Mouse (Mus musculus): ENCODE data around the gene Cnbd2. TPM values are rescaled to one million over a fixed set of nuclear protein-coding genes. Genes with fewer than 3 reads are reported as not detected.

The Cnbd2 gene
- total and polyA plus RNA-seq, 3 experiments, result 1.0 to 3.6 (median 3.0) TPM

DNA sequence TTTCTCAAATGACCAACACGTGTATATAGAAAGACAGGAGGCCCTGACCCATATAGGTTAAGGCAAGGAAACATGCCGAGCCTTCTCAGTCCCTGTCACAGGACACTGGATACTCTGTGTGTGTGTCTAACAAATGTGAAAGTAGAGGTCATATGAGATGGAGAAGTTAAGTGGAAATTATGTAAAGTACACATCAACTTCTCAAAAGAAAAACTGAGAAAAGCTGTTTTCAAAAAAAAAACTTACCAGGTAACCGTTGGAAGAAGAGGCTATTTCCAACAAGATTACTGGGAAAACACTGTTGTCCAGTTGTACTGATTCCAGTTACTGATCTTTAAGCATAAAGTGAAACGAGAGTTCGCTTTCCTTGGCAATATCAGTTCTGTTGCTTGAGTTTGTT is 1.2 kb upstream of the Cnbd2 start (continued):
- TF ChIP-seq RAD21 (IDR thresholded peaks at IDR 0.05; ENCODE audit: low read depth, low read length) (no peak), MAZ (IDR thresholded peaks at IDR 0.05; ENCODE audit: low read depth, low read length) (no peak), MAX (IDR thresholded peaks at IDR 0.05; ENCODE audit: low read length) (peak; percentile 32; the same call in 1 of the 2 replicates), MEF2A (IDR thresholded peaks at IDR 0.05; ENCODE audit: borderline replicate concordance, low read depth, low read length) (no peak), KAT2A (IDR thresholded peaks at IDR 0.05; ENCODE audit: insufficient replicate concordance, low read length) (no peak), ZC3H11A (IDR thresholded peaks at IDR 0.05; ENCODE audit: low read depth, low read length) (no peak), SIN3A (IDR thresholded peaks at IDR 0.05; ENCODE audit: low read length) (0 out of 2 replicates have a peak, but pooled peaks have one; percentile 21), GABPA (IDR thresholded peaks at IDR 0.05; ENCODE audit: insufficient replicate concordance, low read depth, low read length) (no peak), USF1 (IDR thresholded peaks at IDR 0.05; ENCODE audit: low read depth, low read length) (no peak), POLR2A (IDR thresholded peaks at IDR 0.05; ENCODE audit: low read depth, low read length) (no peak; the same call in 1 of the 2 replicates), TBP (conservative IDR thresholded peaks at IDR 0.05; ENCODE audit: low read depth, low read length) (no peak), NELFE (IDR thresholded peaks at IDR 0.05; ENCODE audit: low read depth, low read length) (no peak), EP300 (IDR thresholded peaks at IDR 0.05; ENCODE audit: low read length) (peak; percentile 26; the same call in 1 of the 2 replicates)

- peak overlapping the region; percentile 96 for H3K27ac ChIP-seq (ENCODE audit: insufficient read depth, low read depth)
- no peaks in the 10 kb centered on the region for H3K27me3 ChIP-seq (replicated peaks)
- in situ Hi-C loops (cut with MboI; ENCODE audit: low pct_ligation_motif_present, low pct_unique_long_range_greater_than_20kb, low sequenced_read_pairs), result no loop called here
- dilution Hi-C loops (cut with MboI; ENCODE audit: extremely low pct_ligation_motif_present, extremely low pct_unique_long_range_greater_than_20kb, low sequenced_read_pairs), result no loop called here
- H3K36me3 ChIP-seq (replicated peaks in 1 of 2; ENCODE audit: control insufficient read depth in 1 of 2, insufficient read depth in 1 of 2, low read length in 1 of 2), result peaks cover 6 to 38% of the 10 kb centered on the region in 2 experiments
- DNase-seq (ENCODE audit: extremely low read depth), result peak; percentile 48
- peak overlapping the region; percentile 74 to 86 (median 76) for H3K4me3 ChIP-seq (replicated peaks in 1 of 3; ENCODE audit: low read depth in 2 of 3, low read length in 2 of 3, poor library complexity in 1 of 3)
- H3K9me3 ChIP-seq (replicated peaks; ENCODE audit: low read length), result peaks cover 6% of the 10 kb centered on the region
- H3K79me2 ChIP-seq (replicated peaks; ENCODE audit: control insufficient read depth, extremely low read depth, insufficient read depth, poor library complexity, severe bottlenecking), result peaks cover 3% of the 10 kb centered on the region
- H3K4me1 ChIP-seq (ENCODE audit: control insufficient read depth in 1 of 2, insufficient read depth in 2 of 2), result peaks cover 5 to 32% of the 10 kb centered on the region in 2 experiments; a peak in 3 of 4 replicates
- H3K9ac ChIP-seq (ENCODE audit: insufficient read depth, low read depth), result peak overlapping the region; percentile 78
- TF ChIP-seq MYC (IDR thresholded peaks at IDR 0.05; ENCODE audit: low read depth, low read length), result 0 out of 2 replicates have a peak, but pooled peaks have one; percentile 36
- TF ChIP-seq HCFC1 (IDR thresholded peaks at IDR 0.05; ENCODE audit: low read depth, low read length), result 0 out of 2 replicates have a peak, but pooled peaks have one; percentile 3
- TF ChIP-seq USF2 (conservative IDR thresholded peaks at IDR 0.05; ENCODE audit: low read depth, low read length), result no peak
- TF ChIP-seq MAX (IDR thresholded peaks at IDR 0.05; ENCODE audit: low read length), result peak; percentile 8; the same call in 1 of the 2 replicates
- peak; percentile 77 for TF ChIP-seq TBP (conservative IDR thresholded peaks at IDR 0.05; ENCODE audit: low read depth, low read length)
- 0 out of 2 replicates have a peak, but pooled peaks have one; percentile 8 for TF ChIP-seq JUND (conservative IDR thresholded peaks at IDR 0.05; ENCODE audit: low read depth, low read length)
- no peak for TF ChIP-seq ZKSCAN1 (IDR thresholded peaks at IDR 0.05; ENCODE audit: borderline replicate concordance, low read depth, low read length)
- TF ChIP-seq JUN (IDR thresholded peaks at IDR 0.05; ENCODE audit: insufficient read depth, low read depth, low read length), result 0 out of 2 replicates have a peak, but pooled peaks have one; percentile 25
- peak overlapping the region; percentile 69 for H3K4me2 ChIP-seq (ENCODE audit: insufficient read depth, low read depth, poor library complexity, severe bottlenecking)
Observed at GRCm38 (mm10) chr2:156311441-156311840, 658 bp upstream of the Cnbd2 start.
